Mouse (Mus musculus): ENCODE measurements at regions not wholly inside any gene's neighbourhood (a gene's known extent, or its start where the extent isn't known, plus 50 kb on each side); places are given as distances from the start of the nearest gene placed in this dataset.

DNA sequence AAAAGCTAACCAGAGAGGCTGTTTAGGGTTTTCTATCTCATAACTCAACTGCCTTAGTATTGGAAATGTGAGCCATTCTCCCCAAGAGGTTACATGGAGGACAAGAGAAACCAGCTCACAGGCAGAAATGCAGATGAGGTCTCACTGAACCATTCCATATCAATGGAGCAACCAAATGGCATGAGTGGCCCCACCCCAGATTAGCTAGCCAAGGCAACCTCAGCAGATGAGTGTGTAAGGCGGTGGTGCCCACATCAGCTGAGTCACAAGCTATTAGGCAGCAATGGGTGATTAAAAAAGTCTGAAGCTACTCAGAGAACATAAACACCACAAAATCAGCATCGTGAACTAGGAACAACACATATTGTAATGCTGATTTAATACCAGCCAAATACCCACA lies 133.2 kb downstream of the Lpin1 start:
- in situ Hi-C loops (cut with MboI, MseI), result no loop called here

DNA sequence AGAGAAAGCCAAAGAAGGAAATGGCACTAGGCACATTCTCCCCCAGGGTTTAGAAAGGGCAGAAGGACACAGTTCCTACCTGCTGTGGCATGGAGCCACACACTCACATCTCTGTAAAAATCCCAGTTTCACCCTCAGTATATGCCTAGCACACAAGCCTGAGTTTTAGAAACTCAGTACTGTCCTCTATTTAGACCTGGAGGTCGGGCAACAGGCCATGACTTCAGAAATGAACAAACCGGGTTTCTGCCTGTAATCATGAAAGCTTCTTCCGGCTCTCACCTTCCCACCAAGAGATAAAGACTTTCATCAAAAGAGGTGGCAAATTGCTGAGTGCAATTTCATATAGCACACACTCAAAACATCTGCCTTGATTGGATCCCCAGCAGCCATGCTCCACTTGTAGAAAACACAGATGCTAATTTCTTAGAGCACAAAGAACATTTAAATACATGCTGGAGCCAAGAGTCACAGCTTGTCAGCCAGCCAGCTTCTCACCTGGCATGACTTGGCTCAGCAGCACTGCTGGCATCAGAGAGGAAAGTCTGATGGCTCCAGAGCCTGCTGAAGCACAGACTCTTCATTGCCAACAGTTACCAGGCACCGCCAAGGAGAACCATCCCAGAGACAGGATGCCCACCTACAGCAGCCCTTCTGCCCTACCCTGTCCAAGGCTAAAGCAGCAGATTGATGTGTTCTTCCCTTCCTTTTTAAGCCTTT lies 136.2 kb downstream of the Lpin1 start:
- in situ Hi-C loops (cut with MboI, MseI), result no loop called here

DNA sequence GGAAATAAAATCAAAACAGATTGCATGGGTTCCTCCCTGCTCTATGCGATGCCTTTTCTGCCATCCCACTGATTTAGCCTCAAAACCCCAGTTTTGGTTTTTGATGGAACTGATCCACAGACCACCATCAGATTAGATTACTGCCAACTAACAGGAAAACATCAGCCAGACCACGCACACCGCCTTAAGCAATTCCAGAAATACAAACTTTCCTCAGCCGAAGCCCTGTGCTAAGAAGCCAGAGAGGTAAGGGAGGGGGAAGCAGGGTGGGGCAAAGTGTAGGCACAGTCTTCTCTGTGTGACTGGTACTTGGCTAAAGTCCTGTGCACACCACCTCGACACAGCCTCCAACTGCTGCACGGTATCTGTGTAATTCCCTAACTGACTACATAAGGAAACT lies 153.3 kb downstream of the Lpin1 start:
- in situ Hi-C loops (cut with MboI, MseI), result no loop called here

DNA sequence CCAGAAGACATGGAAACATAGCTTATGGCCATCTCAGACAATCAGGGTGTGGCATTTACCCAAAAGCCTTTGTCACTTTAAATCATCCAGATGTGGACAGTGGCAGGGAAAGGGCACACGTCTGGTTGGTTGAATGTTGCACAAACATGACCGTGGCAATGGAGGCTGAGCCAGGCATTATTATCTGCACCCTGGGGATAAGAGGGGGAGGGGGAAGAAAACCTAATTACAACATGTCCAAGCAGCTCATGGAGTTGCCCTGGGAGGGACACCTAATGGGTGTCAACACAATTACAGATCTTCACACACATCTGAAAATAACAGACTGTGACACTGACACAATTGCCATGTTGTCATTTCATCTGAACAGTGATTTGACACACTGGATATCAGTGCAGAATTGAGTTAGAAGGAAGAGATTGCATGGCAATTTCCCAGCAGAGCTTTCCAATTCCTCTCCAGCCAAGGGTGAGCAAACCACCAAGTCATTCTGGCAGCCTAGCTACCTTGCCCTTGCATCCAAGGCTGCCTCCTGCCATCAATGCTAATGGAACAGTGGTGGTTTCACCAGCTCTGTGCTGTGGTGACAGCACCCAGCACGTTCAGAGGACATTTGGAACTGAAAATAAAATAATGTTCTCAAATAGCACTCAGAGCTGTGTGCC lies 159.9 kb downstream of the Lpin1 start:
- in situ Hi-C loops (cut with MboI, MseI), result no loop called here

DNA sequence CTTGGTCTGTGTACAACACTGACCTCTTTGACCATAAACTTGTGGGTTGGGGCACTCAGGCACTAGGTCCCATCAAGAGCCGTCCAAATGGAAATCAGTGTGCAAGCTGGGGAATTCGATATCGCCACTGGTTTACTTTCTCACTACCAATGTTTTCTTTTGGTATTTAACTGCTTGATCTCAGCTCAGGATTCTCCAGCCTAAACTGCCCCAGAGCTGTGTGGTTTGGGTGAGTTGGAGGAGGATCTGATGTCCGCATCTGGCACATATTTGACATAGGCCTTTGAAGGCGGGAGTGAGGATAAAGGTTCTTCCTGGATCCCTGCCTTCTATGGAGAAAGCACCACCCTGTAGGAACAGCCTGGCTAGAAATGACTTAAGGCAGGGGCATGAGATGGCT lies 172.0 kb downstream of the Lpin1 start:
- in situ Hi-C loops (cut with MboI, MseI), result no loop called here

DNA sequence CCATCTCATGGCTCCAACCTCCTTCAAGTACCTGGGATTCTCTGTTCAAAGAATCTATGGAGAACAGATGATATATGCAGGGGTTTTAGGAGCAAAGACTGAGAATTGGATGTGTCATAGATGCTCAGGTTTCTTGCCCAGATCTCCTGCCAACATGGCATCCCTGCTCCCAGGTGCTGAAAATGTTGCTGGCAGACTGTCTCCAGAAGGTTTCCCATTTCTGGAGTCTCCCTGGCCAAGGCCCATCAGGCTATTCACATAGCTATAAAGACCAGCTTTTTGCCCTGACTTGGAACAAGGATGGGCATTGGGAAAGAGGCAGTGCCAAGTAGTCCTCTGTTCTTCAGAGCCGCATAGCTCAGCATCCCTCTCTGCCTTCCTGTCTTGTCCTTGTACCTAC lies 173.8 kb downstream of the Lpin1 start:
- in situ Hi-C loops (cut with MboI, MseI), result no loop called here

DNA sequence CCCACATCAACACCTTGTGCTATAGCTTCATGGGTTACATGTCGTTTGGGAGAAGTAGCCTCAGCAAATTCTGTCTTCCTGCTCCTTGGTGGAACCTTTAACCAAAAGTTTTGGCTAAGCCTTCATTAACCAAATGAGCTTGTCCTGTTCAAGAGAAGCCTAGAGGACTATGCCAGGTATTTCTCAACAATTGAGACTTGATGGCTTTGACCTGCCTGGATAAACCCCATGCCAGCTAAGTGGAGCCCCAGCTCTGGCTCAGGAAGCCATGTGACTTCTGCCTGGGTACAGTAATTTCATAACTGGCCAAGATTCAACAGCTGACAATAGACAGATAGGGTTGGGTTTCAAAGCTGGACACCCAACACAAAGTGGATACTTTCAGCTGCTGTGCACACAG lies 174.5 kb downstream of the Lpin1 start:
- in situ Hi-C loops (cut with MboI, MseI), result no loop called here

DNA sequence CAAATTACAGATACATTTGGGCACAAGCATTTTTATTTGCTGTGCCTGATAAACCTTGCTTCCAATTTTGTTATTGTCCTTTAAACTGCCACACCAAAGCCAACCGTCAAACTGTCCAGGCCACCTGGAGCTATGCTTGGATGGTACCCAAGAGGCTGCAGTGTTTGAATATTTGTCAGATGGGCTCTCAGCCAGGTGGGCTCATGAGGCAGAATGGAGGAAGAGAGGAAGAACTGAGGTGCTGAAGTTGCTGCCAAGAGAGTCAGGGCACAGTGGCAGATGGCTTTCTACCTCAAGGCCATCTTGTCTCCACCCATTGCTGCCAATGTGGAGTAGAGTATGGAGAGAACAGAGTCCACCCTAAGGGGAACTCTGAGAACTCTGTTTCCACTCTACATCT lies 176.0 kb downstream of the Lpin1 start:
- in situ Hi-C loops (cut with MboI, MseI), result no loop called here

DNA sequence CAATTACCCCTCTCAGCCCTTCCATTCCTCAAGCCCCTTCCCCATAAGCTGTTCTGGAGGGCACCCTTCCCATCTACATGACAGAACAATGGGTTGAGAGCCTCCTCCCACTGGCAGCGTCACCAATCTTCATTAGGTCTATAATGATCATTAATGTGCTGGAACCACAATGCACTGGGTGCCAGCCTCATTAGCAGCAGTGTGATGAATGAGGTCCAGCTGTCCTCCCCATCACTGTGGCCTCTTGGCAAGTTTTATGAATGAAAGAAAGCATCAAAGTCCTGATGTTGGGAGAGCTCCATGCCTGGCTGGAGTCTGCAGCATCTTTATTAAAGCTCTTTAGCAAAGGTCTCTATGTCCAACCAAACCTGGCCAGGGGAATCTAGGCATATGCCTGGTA lies 176.5 kb downstream of the Lpin1 start:
- in situ Hi-C loops (cut with MboI, MseI), result no loop called here

DNA sequence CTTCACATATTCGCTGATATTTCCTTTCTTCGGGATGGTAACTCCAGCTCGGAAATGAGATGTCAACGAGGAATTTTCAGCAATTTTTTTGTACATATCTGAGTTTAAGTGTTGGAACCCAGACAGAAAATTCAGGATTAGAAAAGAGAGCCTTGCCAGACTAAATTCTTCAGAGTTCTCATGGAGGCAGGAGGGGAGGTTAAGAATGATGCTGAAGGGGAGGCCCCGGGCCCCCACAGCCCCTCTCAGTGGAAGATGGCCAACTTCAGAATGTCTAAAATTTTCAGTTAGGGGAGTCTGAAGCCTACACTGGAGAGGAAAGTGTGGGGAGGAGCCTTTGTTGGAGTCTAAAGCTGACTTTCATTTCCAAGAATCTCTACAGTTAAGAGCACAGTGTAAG lies 184.8 kb downstream of the Lpin1 start:
- in situ Hi-C loops (cut with MboI, MseI), result no loop called here

DNA sequence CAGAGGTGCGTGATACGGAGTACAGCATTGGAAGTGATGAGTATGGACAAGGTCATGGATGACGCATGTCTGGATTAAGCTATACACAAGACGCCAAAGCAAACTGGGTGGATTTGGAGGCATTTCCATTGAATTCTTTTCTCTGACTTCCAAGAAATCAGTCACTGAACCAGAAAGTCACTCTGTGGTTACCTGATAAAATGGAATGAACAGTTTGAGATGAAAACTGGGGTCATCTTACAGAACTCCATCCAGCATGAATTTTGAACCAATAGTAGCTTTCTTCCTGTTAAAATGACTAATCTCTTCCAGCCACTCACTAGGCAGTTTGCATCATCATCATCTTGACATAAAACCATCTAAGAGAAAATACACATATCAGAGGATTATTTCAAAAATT lies 186.2 kb downstream of the Lpin1 start:
- in situ Hi-C loops (cut with MboI, MseI), result no loop called here

DNA sequence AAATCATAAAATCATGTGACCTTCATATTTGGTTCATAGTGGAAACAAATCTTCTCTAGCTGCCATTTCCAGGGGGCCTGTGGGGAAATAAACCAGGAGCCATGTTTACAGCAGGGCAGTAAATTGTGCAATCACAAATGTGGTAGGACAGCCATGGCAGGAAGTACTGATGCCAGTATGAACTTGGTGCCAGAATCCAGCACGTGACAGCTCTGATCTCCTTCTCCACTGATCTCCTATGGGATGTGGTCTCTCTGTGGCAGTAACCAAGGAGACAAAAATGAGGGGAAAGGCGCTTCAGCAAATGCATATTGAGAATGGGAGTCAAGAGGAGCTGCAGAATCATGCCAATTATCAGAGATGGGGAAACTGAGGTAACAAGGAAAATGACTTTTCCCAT lies 215.0 kb downstream of the Lpin1 start:
- in situ Hi-C loops (cut with MboI, MseI), result no loop called here

DNA sequence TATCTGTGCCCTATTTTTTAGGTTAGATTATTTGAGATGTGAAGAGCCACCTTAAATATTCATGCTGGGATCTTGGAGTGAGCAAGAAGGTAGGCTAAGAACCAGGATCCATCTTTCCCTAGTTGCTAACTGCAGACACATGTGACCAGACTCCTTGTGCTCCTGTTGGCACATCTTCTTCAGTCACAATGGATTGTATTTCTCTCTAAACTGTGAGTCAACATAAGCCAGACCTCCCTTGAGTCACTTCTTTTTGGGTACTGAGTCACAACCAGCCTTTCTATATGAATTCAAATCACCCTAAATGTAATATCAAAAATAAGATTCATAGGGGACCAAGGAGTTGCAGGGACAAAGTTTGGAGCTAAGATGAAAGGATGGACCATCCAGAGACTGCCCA lies 217.9 kb downstream of the Lpin1 start:
- in situ Hi-C loops (cut with MboI, MseI), result no loop called here

DNA sequence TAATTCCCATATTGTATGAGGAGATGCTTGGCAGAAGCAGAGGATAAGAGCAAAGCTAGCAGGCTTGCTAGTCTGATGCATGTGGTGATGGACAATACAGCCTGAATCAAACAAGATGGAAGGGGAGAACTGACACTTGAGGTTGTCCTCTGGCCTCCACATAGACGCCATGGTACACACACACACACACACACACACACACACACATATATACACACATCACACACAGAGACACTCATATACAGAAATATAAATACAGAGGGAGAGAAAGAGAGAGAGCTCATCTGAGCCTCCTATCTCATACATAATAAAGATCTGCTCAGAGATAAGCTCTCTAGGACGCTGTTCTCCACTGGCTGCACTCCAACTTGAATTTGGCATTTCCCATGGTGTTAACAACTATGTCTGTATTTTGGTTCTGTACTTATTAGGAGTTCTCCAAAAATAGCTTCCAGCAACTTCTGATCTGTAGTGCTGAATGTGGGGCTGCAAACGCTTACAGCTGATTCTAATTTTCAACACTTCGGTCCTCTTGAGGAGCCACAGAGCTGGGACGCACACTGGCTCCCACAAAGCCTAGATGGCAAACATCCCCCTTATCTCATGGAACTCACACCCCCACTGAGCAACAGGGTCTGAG lies 219.0 kb downstream of the Lpin1 start:
- in situ Hi-C loops (cut with MboI, MseI), result no loop called here

DNA sequence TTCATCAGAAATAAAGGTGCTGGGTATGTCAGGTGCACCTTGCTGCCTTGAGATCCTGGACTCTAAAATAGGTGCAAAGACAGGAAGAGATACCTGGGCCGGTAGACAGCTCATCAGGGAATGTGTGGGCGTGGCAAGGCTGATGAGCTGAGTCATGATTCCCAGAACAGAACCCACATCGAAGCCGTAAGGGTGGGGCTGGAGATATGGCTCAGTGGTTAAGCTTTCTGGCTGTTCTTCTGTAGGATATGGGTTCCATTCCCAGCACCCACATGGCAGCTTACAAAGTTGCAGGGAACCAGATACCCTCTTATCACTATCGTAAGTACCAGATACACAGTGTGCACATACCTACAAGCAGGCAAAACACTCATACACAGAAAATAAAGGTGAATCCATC lies 219.6 kb downstream of the Lpin1 start:
- in situ Hi-C loops (cut with MboI, MseI), result no loop called here

DNA sequence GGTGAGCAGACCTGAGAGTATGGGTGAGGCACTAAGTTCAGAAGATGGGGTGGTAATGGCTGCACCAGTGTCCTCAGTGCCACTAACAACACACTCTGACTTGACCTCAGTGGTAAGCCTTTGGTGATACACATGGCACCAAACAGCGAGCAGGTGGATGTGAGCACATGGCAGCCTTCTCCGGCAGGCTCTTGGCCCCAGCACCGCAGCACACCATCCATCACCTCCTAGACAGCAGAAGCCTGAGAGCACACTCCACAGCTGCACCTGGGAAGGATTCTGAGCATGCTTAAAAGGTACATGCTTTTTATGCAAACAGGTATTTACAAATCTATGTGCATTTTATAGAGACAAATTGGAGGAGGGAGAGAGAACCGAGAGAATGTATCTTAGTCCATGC lies 223.7 kb downstream of the Lpin1 start:
- in situ Hi-C loops (cut with MboI, MseI), result no loop called here

DNA sequence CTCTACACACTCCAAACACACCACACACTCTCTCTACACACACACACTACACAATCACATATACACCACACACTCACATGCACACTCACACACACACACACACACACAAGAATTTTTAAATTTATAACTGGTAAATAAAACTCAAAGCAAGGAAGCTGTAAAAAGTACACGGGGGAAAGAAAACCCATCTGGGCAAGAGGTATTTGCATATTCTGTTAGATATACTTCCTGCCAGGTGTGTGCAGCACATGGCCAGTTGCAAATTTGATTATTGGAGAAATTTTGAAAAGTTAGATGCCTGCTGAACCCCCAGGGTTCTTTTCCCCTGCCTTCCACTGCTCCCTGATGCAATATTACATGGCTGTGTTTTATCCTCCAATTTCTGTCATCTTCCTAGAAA lies 226.4 kb downstream of the Lpin1 start:
- in situ Hi-C loops (cut with MboI, MseI), result no loop called here

DNA sequence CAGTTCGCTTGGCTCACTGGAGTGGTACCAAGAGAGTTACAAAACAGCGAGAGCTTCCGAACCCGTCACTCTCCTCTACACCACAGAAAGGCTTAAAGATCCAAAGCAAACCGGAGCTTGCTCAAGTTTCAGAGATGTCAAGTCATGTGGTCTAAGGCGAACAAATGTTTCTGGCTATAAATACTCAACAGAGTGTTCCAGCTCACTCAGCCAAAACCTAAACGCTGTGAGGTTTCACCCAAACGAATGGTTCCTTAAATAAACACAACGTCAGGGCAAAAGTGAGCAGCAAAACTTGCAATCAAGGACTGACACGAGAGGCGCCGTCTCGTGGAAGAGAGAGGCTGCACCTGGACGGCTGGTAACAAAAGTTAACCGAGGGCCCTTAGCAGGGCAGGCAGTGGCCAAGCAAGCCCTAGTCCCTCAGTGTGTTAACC lies 227.2 kb downstream of the Lpin1 start:
- in situ Hi-C loops (cut with MboI, MseI), result no loop called here

DNA sequence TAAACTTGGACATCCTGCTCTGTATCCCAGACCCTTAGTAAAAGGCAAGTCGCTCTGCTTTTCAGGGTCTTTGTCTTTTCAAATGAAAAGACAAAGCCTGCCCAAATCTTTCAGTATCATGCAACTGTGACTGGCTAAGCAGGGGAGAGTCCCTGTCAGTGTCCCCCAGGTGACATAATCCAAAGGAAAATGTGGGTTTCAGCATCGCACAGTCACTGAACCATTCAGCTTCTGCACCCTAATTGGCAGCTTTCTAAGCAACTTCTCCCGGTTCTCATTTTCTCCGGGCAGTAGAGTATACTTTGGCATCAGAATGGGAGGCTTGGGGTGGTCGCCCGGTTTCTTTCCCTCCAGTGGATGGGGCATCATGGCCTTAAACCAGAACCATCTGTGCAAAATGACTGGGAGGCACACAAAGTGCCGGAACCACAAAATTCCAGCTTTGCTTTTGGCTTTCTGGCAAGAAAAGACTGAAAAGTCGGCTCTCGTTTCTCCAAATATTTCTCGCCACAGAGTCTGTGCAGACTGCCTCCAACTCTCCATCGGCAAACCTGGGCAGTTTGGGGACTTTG lies 228.3 kb downstream of the Lpin1 start:
- in situ Hi-C loops (cut with MboI, MseI), result no loop called here

DNA sequence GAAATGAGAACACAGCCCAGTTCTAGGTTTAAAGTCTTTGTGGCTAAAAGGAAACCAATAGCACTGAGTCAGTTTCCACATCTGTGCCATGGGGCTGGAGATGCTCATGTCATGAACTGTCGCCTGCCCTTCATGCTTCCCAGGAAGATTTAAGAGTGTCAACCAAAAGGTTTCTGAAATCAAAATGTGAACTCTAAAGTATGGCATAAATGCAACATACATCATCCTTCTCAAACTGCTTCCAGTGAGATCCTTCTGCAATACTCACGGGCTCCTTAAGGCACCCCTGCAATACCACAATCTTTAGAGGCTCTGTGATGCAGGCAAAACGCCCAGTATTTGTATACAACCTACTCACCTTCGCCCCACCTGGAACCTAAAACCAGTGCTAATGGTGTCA lies 229.7 kb downstream of the Lpin1 start:
- in situ Hi-C loops (cut with MboI, MseI), result no loop called here

DNA sequence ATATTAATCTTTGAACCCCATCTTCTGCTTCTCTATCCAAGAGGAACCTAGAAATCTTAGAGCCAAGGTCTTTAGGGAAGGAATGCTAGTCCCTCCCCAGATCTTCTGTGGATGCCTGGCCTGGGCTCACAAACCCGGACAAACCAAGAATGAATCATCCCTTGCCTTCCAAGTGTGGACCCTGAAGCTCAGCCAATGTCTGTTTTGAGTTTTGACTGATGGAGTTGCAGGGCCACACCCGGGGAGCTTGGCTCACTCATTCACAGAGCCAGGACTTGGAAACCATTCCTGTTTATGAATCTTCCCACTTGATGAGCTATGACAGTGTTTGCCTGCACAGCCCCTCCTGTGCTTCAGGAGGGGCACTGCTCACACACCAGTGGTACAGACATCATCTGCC lies 230.4 kb downstream of the Lpin1 start:
- in situ Hi-C loops (cut with MboI, MseI), result no loop called here

DNA sequence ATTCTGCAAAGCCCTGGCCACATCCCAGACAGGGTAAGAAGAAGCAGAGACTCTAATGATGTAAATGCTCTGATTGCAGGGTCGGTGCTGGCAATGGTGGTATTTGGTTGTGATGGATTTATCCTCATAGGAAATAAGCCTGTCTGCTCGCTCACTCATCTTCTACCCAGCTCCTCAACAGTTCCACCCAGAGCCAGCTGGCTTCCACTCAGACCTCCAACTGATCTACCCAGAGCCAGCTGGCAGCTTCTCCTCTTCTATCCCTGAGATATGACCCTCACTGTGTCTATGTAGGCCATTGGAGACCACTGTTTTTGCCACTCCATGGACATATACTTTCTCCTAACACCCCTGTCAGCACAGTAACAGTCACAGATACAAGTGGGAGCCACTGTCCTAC lies 231.4 kb downstream of the Lpin1 start:
- in situ Hi-C loops (cut with MboI, MseI), result no loop called here

DNA sequence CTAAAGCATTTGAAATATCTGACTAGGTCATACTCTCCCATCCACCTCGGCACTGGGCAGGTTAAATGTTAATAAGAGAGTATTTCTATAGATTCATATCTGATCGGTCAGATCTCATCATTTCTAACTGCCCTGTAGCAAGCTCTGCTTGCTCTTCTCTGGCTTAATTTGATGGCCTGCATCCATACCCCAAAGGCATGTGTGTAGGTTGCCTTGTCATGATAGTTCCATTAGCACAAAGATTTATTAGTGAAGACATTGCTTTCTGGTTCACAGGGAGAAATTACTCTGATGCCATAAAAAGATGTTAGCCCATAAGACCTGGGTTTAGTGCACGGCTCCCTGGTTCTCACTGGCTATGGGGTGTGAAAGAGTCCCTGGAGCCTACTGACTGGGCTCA lies 232.3 kb downstream of the Lpin1 start:
- in situ Hi-C loops (cut with MboI, MseI), result no loop called here
